In the genomic region with DNA sequence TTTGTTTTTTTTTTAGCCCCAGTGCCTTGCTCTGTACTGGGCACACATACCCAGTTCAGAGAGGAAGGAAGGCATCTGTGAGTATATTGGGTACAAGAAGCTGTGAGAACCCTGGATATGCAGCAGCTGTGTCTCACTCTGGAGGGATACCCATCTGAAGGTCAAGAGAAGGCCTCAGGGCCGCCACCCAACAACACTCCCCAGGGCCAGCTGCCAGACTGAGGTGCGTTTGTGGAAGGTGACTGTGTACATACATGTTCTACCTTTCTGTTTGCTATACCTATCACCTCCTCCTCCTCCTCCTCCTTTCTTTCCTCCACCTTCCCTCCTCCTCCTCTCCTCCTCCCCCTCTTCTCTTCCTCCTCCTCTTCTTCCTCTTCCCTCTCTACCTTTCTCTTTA, we compare ENCODE assay signal across 15 mouse cellular contexts. TPM values are rescaled to one million over a fixed set of nuclear protein-coding genes. Genes with fewer than 3 reads are reported as not detected.
DNase-seq lines count a peak whose midpoint lies in the region; ATAC-seq and TF ChIP-seq lines count a peak whose summit lies in the region.
"Had no signal": no experiment of that assay in that cellular context is flagged by ENCODE, and none has a peak within 500 bp of the region (broad histone marks: within the 10 kb centered on the region; RNA-seq: fewer than 3 reads in every experiment).

A gene (plus strand): TSS at position 17 of the 400 bp plus-strand sequence.

- H3K9me3 ChIP-seq in kidney, postnatal 0 days (replicated peaks; ENCODE audit: low read length), result no peaks in the 10 kb centered on the region
- no peaks in the 10 kb centered on the region for H3K9me3 ChIP-seq in embryonic facial prominence, embryonic 10.5 days
- no peaks in the 10 kb centered on the region for H3K9me3 ChIP-seq in liver, postnatal 0 days (ENCODE audit: low read length)
- H3K9me3 ChIP-seq: forebrain, embryonic 12.5 days; heart, embryonic 13.5 days; hindbrain, embryonic 15.5 days had no signal

- no peak for ATAC-seq in kidney, postnatal 0 days (replicated peaks; ENCODE audit: low FRiP score, low read depth)
- ATAC-seq in liver, postnatal 0 days, result no peak
- no peak for ATAC-seq in inflammation-experienced regulatory T-cells, adult 6 months

- TF ChIP-seq CTCF in kidney, postnatal 0 days (IDR thresholded peaks at IDR 0.05; ENCODE audit: low read depth), result no peak
- no peak for TF ChIP-seq CTCF in liver, postnatal 0 days (IDR thresholded peaks at IDR 0.05; ENCODE audit: low read depth)

- 0 out of 2 replicates have a peak, but pooled peaks cover 13% of the 10 kb centered on the region for H3K4me1 ChIP-seq in kidney, postnatal 0 days (replicated peaks; ENCODE audit: insufficient read depth, low read length)
- peaks cover 28% of the 10 kb centered on the region for H3K4me1 ChIP-seq in embryonic facial prominence, embryonic 10.5 days
- H3K4me1 ChIP-seq in liver, postnatal 0 days (ENCODE audit: insufficient read depth), result peaks cover 35% of the 10 kb centered on the region
- H3K4me1 ChIP-seq: hindbrain, embryonic 15.5 days had no signal

- no peaks in the 10 kb centered on the region for H3K36me3 ChIP-seq in kidney, postnatal 0 days (ENCODE audit: insufficient read depth, low read length)
- no peaks in the 10 kb centered on the region for H3K36me3 ChIP-seq in embryonic facial prominence, embryonic 10.5 days (replicated peaks)
- no peaks in the 10 kb centered on the region for H3K36me3 ChIP-seq in liver, postnatal 0 days (replicated peaks; ENCODE audit: insufficient read depth, low read length)
- H3K36me3 ChIP-seq: forebrain, embryonic 12.5 days; heart, embryonic 13.5 days; hindbrain, embryonic 15.5 days had no signal

- DNase-seq in kidney, postnatal 0 days (ENCODE audit: low spot score), result no peak
- no peak for DNase-seq in kidney, adult 18-20 months
- no peak for DNase-seq in embryonic facial prominence, embryonic 10.5 days (ENCODE audit: low spot score)
- DNase-seq in gonadal fat pad, adult 2 months (ENCODE audit: low read depth), result no peak
- DNase-seq in liver, postnatal 0 days, result no peak
- DNase-seq in urinary bladder, postnatal 4 days (ENCODE audit: low spot score in 2 of 2), result no peak
- DNase-seq: adrenal gland, adult 8-10 months; gastrocnemius, adult 2 months; layer of hippocampus, adult 9-11 months; left cerebral cortex, postnatal 4 days; thymus, postnatal 14 days had no signal

- H3K27ac ChIP-seq in kidney, postnatal 0 days, result peak within 1 kb of the TSS; percentile 97
- H3K27ac ChIP-seq in embryonic facial prominence, embryonic 10.5 days (replicated peaks), result peak within 1 kb of the TSS; percentile 41
- peak within 1 kb of the TSS; percentile 88; the same call in 1 of the 2 replicates for H3K27ac ChIP-seq in liver, postnatal 0 days (ENCODE audit: low read depth)
- H3K27ac ChIP-seq: forebrain, embryonic 12.5 days; gastrocnemius, adult 2 months; heart, embryonic 13.5 days; hindbrain, embryonic 15.5 days had no signal

- H3K27me3 ChIP-seq in kidney, postnatal 0 days (ENCODE audit: insufficient read depth, low read length), result no peaks in the 10 kb centered on the region
- peaks cover 44% of the 10 kb centered on the region for H3K27me3 ChIP-seq in embryonic facial prominence, embryonic 10.5 days (replicated peaks; ENCODE audit: low read depth, poor library complexity, severe bottlenecking)
- H3K27me3 ChIP-seq in liver, postnatal 0 days (ENCODE audit: insufficient read depth, low read length), result no peaks in the 10 kb centered on the region

- peak within 1 kb of the TSS; percentile 65 for H3K9ac ChIP-seq in kidney, postnatal 0 days (ENCODE audit: low read depth, low read length)
- no peak within 1 kb of the TSS for H3K9ac ChIP-seq in liver, postnatal 0 days (replicated peaks)
- H3K9ac ChIP-seq: forebrain, embryonic 12.5 days; heart, embryonic 13.5 days; hindbrain, embryonic 15.5 days had no signal

- H3K4me2 ChIP-seq in kidney, postnatal 0 days (ENCODE audit: low read length), result peak within 1 kb of the TSS; percentile 55
- H3K4me2 ChIP-seq in liver, postnatal 0 days (ENCODE audit: low read depth, low read length), result no peak within 1 kb of the TSS; the same call in 1 of the 2 replicates
- H3K4me2 ChIP-seq: forebrain, embryonic 12.5 days; heart, embryonic 13.5 days; hindbrain, embryonic 15.5 days had no signal

- peak within 1 kb of the TSS; percentile 34 for H3K4me3 ChIP-seq in kidney, postnatal 0 days (replicated peaks; ENCODE audit: low read depth, low read length)
- peak within 1 kb of the TSS; percentile 11; the same call in 1 of the 2 replicates for H3K4me3 ChIP-seq in embryonic facial prominence, embryonic 10.5 days
- H3K4me3 ChIP-seq in liver, postnatal 0 days (ENCODE audit: low read depth, low read length), result no peak within 1 kb of the TSS
- H3K4me3 ChIP-seq: forebrain, embryonic 12.5 days; gastrocnemius, adult 2 months; heart, embryonic 13.5 days; hindbrain, embryonic 15.5 days had no signal

- 60% methylated on average over 2 of the region's 2 CpGs for WGBS in kidney, postnatal 0 days
- 78% methylated on average over 2 of the region's 2 CpGs for WGBS in embryonic facial prominence, embryonic 10.5 days
- WGBS in liver, postnatal 0 days (ENCODE audit: insufficient replicate concordance), result 70% methylated on average over 2 of the region's 2 CpGs

- TF ChIP-seq EP300 in liver, postnatal 0 days (IDR thresholded peaks at IDR 0.05; ENCODE audit: low read depth), result no peak

RNA-seq across cellular contexts. Expression of the gene that starts here (rescaled TPM):
- 76.5 and 88.2 TPM in 2 replicates for polyA plus RNA-seq in kidney, postnatal 0 days (2015; fragmentation: Nextera tagmentation; extraction: Ambion mirVana)
- polyA plus RNA-seq in embryonic facial prominence, embryonic 10.5 days (2016; fragmentation: Nextera tagmentation; extraction: Ambion mirVana), result 1.1 and 2.3 TPM in 2 replicates
- polyA plus RNA-seq in gonadal fat pad, adult 2 months (2012; rRNA removed), result 19.5 and 20.2 TPM in 2 replicates
- polyA plus RNA-seq in liver, postnatal 0 days (2015; fragmentation: Nextera tagmentation; extraction: Ambion mirVana), result 10.1 and 13.9 TPM in 2 replicates
- under 1 TPM; 0.21 to 0.62 (median 0.40) TPM for polyA plus RNA-seq in inflammation-experienced regulatory T-cells, adult 6 months (2017; shearing (Covaris generic))

Comparison
In these comparisons a context has a peak if more than half of its experiments do, and no peak if none do; other contexts are left out.
1. H3K27ac ChIP-seq: peak in every context shown above with its lines; median percentile 97 in kidney, postnatal 0 days; 88 in liver, postnatal 0 days; 41 in embryonic facial prominence, embryonic 10.5 days.